Mouse (Mus musculus) ES-E14 (cell line): ENCODE results near the gene Ssbp2.

ENCODE experiments used
- MAFK ChIP-seq: IDR thresholded peaks from 2 replicates; pipeline ENCODE4 v1.6.1; 2014; ENCODE audit warnings: mild to moderate bottlenecking, low read depth, low read length, inconsistent platforms; ENCODE audit not compliant: insufficient read depth
- ZC3H11A ChIP-seq: IDR thresholded peaks from 2 replicates; pipeline ENCODE4 v1.6.1; 2012; ENCODE audit warnings: low read depth, mild to moderate bottlenecking, inconsistent platforms, low read length, borderline replicate concordance

GRCm38 (mm10) chr13:91502642-91503373 lies 42.7 kb downstream of the Ssbp2 start:
- TF ChIP-seq MAFK (no peak), ZC3H11A (no peak)
